Mouse (Mus musculus): ENCODE measurements around the gene Mecom.
"Not testable (repeated sequence)": the region's sequence is repeated elsewhere in the genome, so short reads cannot be mapped to it uniquely, and the experiment has no call there.

Gene Mecom

GRCm38 (mm10) chr3:30450206-30450965 lies 97.4 kb downstream of the Mecom start:
- in situ Hi-C loops (cut with MboI; ENCODE audit: unreplicated experiment in 2 of 2), result no loop called here

GRCm38 (mm10) chr3:30448624-30449023 lies 99.2 kb downstream of the Mecom start:
- in situ Hi-C loops (cut with MboI; ENCODE audit: unreplicated experiment in 2 of 2), result no loop called here

GRCm38 (mm10) chr3:30445970-30446442 lies 101.8 kb downstream of the Mecom start:
- in situ Hi-C loops (cut with MboI; ENCODE audit: unreplicated experiment in 2 of 2), result no loop called here

GRCm38 (mm10) chr3:30445247-30445969 lies 102.4 kb downstream of the Mecom start:
- in situ Hi-C loops (cut with MboI; ENCODE audit: unreplicated experiment in 2 of 2), result no loop called here

- in situ Hi-C loops (cut with MboI; ENCODE audit: unreplicated experiment in 2 of 2), result no loop called here
Observed at GRCm38 (mm10) chr3:30441646-30442045, 106.2 kb downstream of the Mecom start.

GRCm38 (mm10) chr3:30438007-30438406 lies 109.8 kb downstream of the Mecom start:
- in situ Hi-C loops (cut with MboI; ENCODE audit: unreplicated experiment in 2 of 2), result no loop called here

GRCm38 (mm10) chr3:30436561-30436960 lies 111.2 kb downstream of the Mecom start:
- in situ Hi-C loops (cut with MboI; ENCODE audit: unreplicated experiment in 2 of 2), result no loop called here

- in situ Hi-C loops (cut with MboI; ENCODE audit: unreplicated experiment in 2 of 2), result no loop called here
Observed at GRCm38 (mm10) chr3:30436131-30436530, 111.7 kb downstream of the Mecom start.

GRCm38 (mm10) chr3:30428877-30429276 lies 118.9 kb downstream of the Mecom start:
- in situ Hi-C loops (cut with MboI; ENCODE audit: unreplicated experiment in 2 of 2), result no loop called here

- in situ Hi-C loops (cut with MboI; ENCODE audit: unreplicated experiment in 2 of 2), result no loop called here
Observed at GRCm38 (mm10) chr3:30424036-30424435, 123.8 kb downstream of the Mecom start.

GRCm38 (mm10) chr3:30421948-30422347 lies 125.9 kb downstream of the Mecom start:
- in situ Hi-C loops (cut with MboI; ENCODE audit: unreplicated experiment in 2 of 2), result not testable (repeated sequence)

- in situ Hi-C loops (cut with MboI; ENCODE audit: unreplicated experiment in 2 of 2), result no loop called here
Observed at GRCm38 (mm10) chr3:30420899-30421298, 126.9 kb downstream of the Mecom start.

GRCm38 (mm10) chr3:30414173-30414572 lies 133.6 kb downstream of the Mecom start:
- in situ Hi-C loops (cut with MboI; ENCODE audit: unreplicated experiment in 2 of 2), result no loop called here

GRCm38 (mm10) chr3:30410778-30411177 lies 137.0 kb downstream of the Mecom start:
- in situ Hi-C loops (cut with MboI; ENCODE audit: unreplicated experiment in 2 of 2), result no loop called here

GRCm38 (mm10) chr3:30404821-30405220 lies 143.0 kb downstream of the Mecom start:
- in situ Hi-C loops (cut with MboI; ENCODE audit: unreplicated experiment in 2 of 2), result no loop called here

GRCm38 (mm10) chr3:30398911-30399310 lies 148.9 kb downstream of the Mecom start:
- in situ Hi-C loops (cut with MboI; ENCODE audit: unreplicated experiment in 2 of 2), result no loop called here

GRCm38 (mm10) chr3:30394911-30395310 lies 152.9 kb downstream of the Mecom start:
- in situ Hi-C loops (cut with MboI; ENCODE audit: unreplicated experiment in 2 of 2), result no loop called here

- in situ Hi-C loops (cut with MboI; ENCODE audit: unreplicated experiment in 2 of 2), result no loop called here
Observed at GRCm38 (mm10) chr3:30392662-30393061, 155.1 kb downstream of the Mecom start.

- in situ Hi-C loops (cut with MboI; ENCODE audit: unreplicated experiment in 2 of 2), result no loop called here
Observed at GRCm38 (mm10) chr3:30392218-30392617, 155.6 kb downstream of the Mecom start.

- in situ Hi-C loops (cut with MboI; ENCODE audit: unreplicated experiment in 2 of 2), result no loop called here
Observed at GRCm38 (mm10) chr3:30390346-30390745, 157.5 kb downstream of the Mecom start.

- in situ Hi-C loops (cut with MboI; ENCODE audit: unreplicated experiment in 2 of 2), result no loop called here
Observed at GRCm38 (mm10) chr3:30380273-30380672, 167.5 kb downstream of the Mecom start.

GRCm38 (mm10) chr3:30379301-30379700 lies 168.5 kb downstream of the Mecom start:
- in situ Hi-C loops (cut with MboI; ENCODE audit: unreplicated experiment in 2 of 2), result no loop called here

Measured in v-Abl transformed pro-B cells (cell line).